Mouse (Mus musculus) liver, postnatal 0 days (tissue): ENCODE measurements around the gene Msrb3. TPM values are rescaled to one million over a fixed set of nuclear protein-coding genes. Genes with fewer than 3 reads are reported as not detected.

Experiments used
- ATAC-seq: fragments of 200-750 bp; cut with Nextera tagmentation; 2 replicates; pipeline ENCODE4 v1.8.0; 2017; ENCODE audit warnings: mild to moderate bottlenecking, moderate library complexity
- DNase-seq: peaks from one replicate; pipeline ENCODE4 v3.0.0-alpha.2; 2016
- H3K27ac ChIP-seq: fragments of 300-500 bp; sonication (generic); 2 replicates; pipeline ENCODE4 v1.5.1; 2014; ENCODE audit warnings: antibody characterized with exemption, moderate library complexity, mild to moderate bottlenecking, low read depth
- H3K27me3 ChIP-seq: fragments of 300-500 bp; sonication (generic); 2 replicates; pipeline ENCODE4 v1.6.1; 2014; ENCODE audit warnings: low read length, control low read depth, mixed read lengths; ENCODE audit not compliant: insufficient read depth
- H3K36me3 ChIP-seq: fragments of 300-500 bp; sonication (generic); replicated peaks from 2 replicates; pipeline ENCODE4 v1.6.1; 2014; ENCODE audit warnings: mild to moderate bottlenecking, control low read depth, low read length, moderate library complexity, mixed read lengths; ENCODE audit not compliant: insufficient read depth
- H3K4me1 ChIP-seq: fragments of 300-500 bp; sonication (generic); 2 replicates; pipeline ENCODE4 v1.6.1; 2014; ENCODE audit warnings: antibody characterized with exemption, mild to moderate bottlenecking, control low read depth; ENCODE audit not compliant: insufficient read depth
- H3K4me2 ChIP-seq: fragments of 300-500 bp; sonication (generic); 2 replicates; pipeline ENCODE4 v1.6.1; 2014; ENCODE audit warnings: low read depth, mild to moderate bottlenecking, low read length, moderate library complexity, mixed read lengths
- H3K4me3 ChIP-seq: fragments of 300-500 bp; sonication (generic); 2 replicates; pipeline ENCODE4 v1.5.1; 2014; ENCODE audit warnings: low read depth, low read length
- H3K9ac ChIP-seq: fragments of 300-500 bp; sonication (generic); replicated peaks from 2 replicates; pipeline ENCODE4 v1.6.1; 2014; ENCODE audit warnings: mild to moderate bottlenecking, moderate library complexity
- H3K9me3 ChIP-seq: fragments of 300-500 bp; sonication (generic); 2 replicates; pipeline ENCODE4 v1.6.1; 2016; ENCODE audit warnings: mild to moderate bottlenecking, control low read depth, low read length, mixed read lengths
- CTCF ChIP-seq: sonication (generic); IDR thresholded peaks from 2 replicates; pipeline ENCODE4 v1.5.1; 2016; ENCODE audit warnings: antibody characterized with exemption, low read depth
- EP300 ChIP-seq: IDR thresholded peaks from 2 replicates; pipeline ENCODE4 v1.6.1; 2016; ENCODE audit warnings: antibody characterized with exemption, low read depth, mild to moderate bottlenecking
- WGBS: fragments of 180-500 bp; shearing (Covaris S2); extraction: QIAGEN DNeasy Blood & Tissue Kit; methylation state at CpG from one replicate; pipeline ENCODE4 v1.1.7; 2014; ENCODE audit not compliant: insufficient replicate concordance; 5-methylcytosine and 5-hydroxymethylcytosine counted together
- polyA plus RNA-seq: library from polyadenylated mRNA; unstranded; fragments of >200 nt; fragmentation: Nextera tagmentation; extraction: Ambion mirVana; gene quantifications from 2 replicates; pipeline ENCODE4 v1.2.1, GENCODE M21; 2015

The Msrb3 gene
- polyA plus RNA-seq, 1 experiment from 2014 or later = 2.7 TPM

GRCm38 (mm10) chr10:120811796-120812443 is 87.0 kb downstream of the Msrb3 start:
- WGBS = 25% methylated on average over 24 of the region's 24 CpGs
- ATAC-seq = no peak
- no peaks in the 10 kb centered on the region for H3K4me1 ChIP-seq
- H3K4me2 ChIP-seq = peak overlapping the region; percentile 62
- H3K36me3 ChIP-seq = no peaks in the 10 kb centered on the region
- 0 out of 2 replicates have a peak overlapping the region, but pooled peaks have one; percentile 4 for H3K27ac ChIP-seq
- H3K27me3 ChIP-seq = no peaks in the 10 kb centered on the region
- no peak for TF ChIP-seq CTCF
- peak overlapping the region; percentile 25; the same call in 1 of the 2 replicates for H3K4me3 ChIP-seq
- no peaks in the 10 kb centered on the region for H3K9me3 ChIP-seq
- DNase-seq = no peak
- no peak overlapping the region for H3K9ac ChIP-seq

- DNase-seq (no peak), ATAC-seq (no peak)
- H3K9me3 ChIP-seq = no peaks in the 10 kb centered on the region
- 55% methylated on average over 4 of the region's 4 CpGs for WGBS
- TF ChIP-seq EP300 (no peak), CTCF (no peak)
- H3K4me3 ChIP-seq = no peak overlapping the region
- no peaks in the 10 kb centered on the region for H3K4me1 ChIP-seq
- H3K9ac ChIP-seq = no peak overlapping the region
- H3K27ac ChIP-seq = no peak overlapping the region
- H3K4me2 ChIP-seq = no peak overlapping the region
- H3K36me3 ChIP-seq = no peaks in the 10 kb centered on the region
- H3K27me3 ChIP-seq = no peaks in the 10 kb centered on the region
Measured at GRCm38 (mm10) chr10:120810832-120811571, 87.9 kb downstream of the Msrb3 start.

- Histone ChIP-seq H3K9me3 (no peaks in the 10 kb centered on the region), H3K4me1 (no peaks in the 10 kb centered on the region), H3K27ac (no peak overlapping the region), H3K27me3 (no peaks in the 10 kb centered on the region), H3K36me3 (no peaks in the 10 kb centered on the region), H3K4me3 (no peak overlapping the region), H3K9ac (no peak overlapping the region), H3K4me2 (no peak overlapping the region)
- TF ChIP-seq EP300 = no peak
- no peak for DNase-seq
- 54% methylated on average over 14 of the region's 14 CpGs for WGBS
- no peak for ATAC-seq
Measured at GRCm38 (mm10) chr10:120810053-120810696, 88.7 kb downstream of the Msrb3 start.

- Histone ChIP-seq H3K4me2 (no peak overlapping the region), H3K4me3 (no peak overlapping the region), H3K9ac (no peak overlapping the region), H3K27ac (no peak overlapping the region), H3K9me3 (no peaks in the 10 kb centered on the region), H3K36me3 (no peaks in the 10 kb centered on the region), H3K4me1 (no peaks in the 10 kb centered on the region), H3K27me3 (no peaks in the 10 kb centered on the region)
- 65% methylated on average over 4 of the region's 4 CpGs for WGBS
- TF ChIP-seq EP300 = no peak
- no peak for TF ChIP-seq CTCF
- no peak for DNase-seq
- no peak for ATAC-seq
Measured at GRCm38 (mm10) chr10:120808167-120808566, 90.7 kb downstream of the Msrb3 start.

GRCm38 (mm10) chr10:120801127-120801526 is 97.8 kb downstream of the Msrb3 start:
- Histone ChIP-seq H3K4me1 (no peaks in the 10 kb centered on the region), H3K4me2 (0 out of 2 replicates have a peak overlapping the region, but pooled peaks have one; percentile 23), H3K4me3 (no peak overlapping the region), H3K27ac (no peak overlapping the region), H3K9ac (no peak overlapping the region), H3K9me3 (no peaks in the 10 kb centered on the region), H3K36me3 (no peaks in the 10 kb centered on the region), H3K27me3 (no peaks in the 10 kb centered on the region)
- ATAC-seq (no peak), DNase-seq (no peak)
- TF ChIP-seq EP300 = no peak
- 51% methylated on average over 6 of the region's 6 CpGs for WGBS

GRCm38 (mm10) chr10:120799479-120799878 is 99.4 kb downstream of the Msrb3 start:
- TF ChIP-seq CTCF = peak; percentile 32
- no peak for TF ChIP-seq EP300
- H3K4me2 ChIP-seq = no peak overlapping the region
- WGBS = 56% methylated on average over 6 of the region's 6 CpGs
- H3K4me3 ChIP-seq = no peak overlapping the region
- no peak overlapping the region for H3K9ac ChIP-seq
- no peaks in the 10 kb centered on the region for H3K9me3 ChIP-seq
- no peaks in the 10 kb centered on the region for H3K4me1 ChIP-seq
- ATAC-seq (no peak), DNase-seq (no peak)
- H3K27ac ChIP-seq = no peak overlapping the region
- no peaks in the 10 kb centered on the region for H3K27me3 ChIP-seq
- no peaks in the 10 kb centered on the region for H3K36me3 ChIP-seq
